Mouse (Mus musculus) lung, adult 2 months (tissue): ENCODE measurements around the gene Tas2r130.
"Not testable (repeated sequence)": the region's sequence is repeated elsewhere in the genome, so short reads cannot be mapped to it uniquely, and the experiment has no call there.

Experiments used
- CTCF ChIP-seq: fragments of 200-500 bp; IDR thresholded peaks from 2 replicates; pipeline ENCODE4 v1.5.1; 2011; ENCODE audit warnings: mild to moderate bottlenecking, low read length, control low read depth; ENCODE audit not compliant: insufficient read depth
- POLR2A ChIP-seq: fragments of 200-500 bp; IDR thresholded peaks from 2 replicates; pipeline ENCODE4 v1.6.1; 2011; ENCODE audit warnings: low read depth, mild to moderate bottlenecking, control low read depth, low read length, borderline replicate concordance; ENCODE audit errors: extremely low read depth

GRCm38 (mm10) chr6:131609956-131610355 lies 20.8 kb downstream of the Tas2r130 start:
- TF ChIP-seq POLR2A, CTCF: not testable (repeated sequence)
